ENCODE assay signal across 10 mouse cellular contexts in genomic region chr9:120703291-120703930, GRCm38 (mm10).
A peak's percentile ranks its signal among the peaks of the same experiment; 100 is the strongest.
DNase-seq lines count a peak whose midpoint lies in the region; ATAC-seq and TF ChIP-seq lines count a peak whose summit lies in the region.
"Had no signal": no experiment of that assay in that cellular context is flagged by ENCODE, and none has a peak within 500 bp of the region (broad histone marks: within the 10 kb centered on the region; RNA-seq: fewer than 3 reads in every experiment).

No protein-coding gene starts in this region.

- peak; percentile 72 to 75 for DNase-seq in cerebellum, postnatal 10 days
- no peak for DNase-seq in cerebellum, adult 11 months
- peak; percentile 22 for DNase-seq in lung, postnatal 0 days (ENCODE audit: low spot score)
- no peak for DNase-seq in lung, postnatal 25 days (ENCODE audit: low spot score)
- peak; percentile 66 for DNase-seq in hindbrain, postnatal 0 days (ENCODE audit: low spot score)
- peak; percentile 90 for DNase-seq in retina, embryonic 14.5 days (ENCODE audit: low spot score)
- DNase-seq in left cerebral cortex, postnatal 25 days (ENCODE audit: low spot score in 2 of 2): no peak
- DNase-seq: gastrocnemius, postnatal 14 days; liver, embryonic 13.5 days had no signal

- intact Hi-C loops in left cerebral cortex, postnatal 25 days (cut with DNase I): no loop called here

- no peak overlapping the region for H3K4me3 ChIP-seq in lung, postnatal 0 days (ENCODE audit: low read depth, low read length)
- H3K4me3 ChIP-seq in hindbrain, postnatal 0 days (ENCODE audit: low read length): no peak overlapping the region
- H3K4me3 ChIP-seq: liver, embryonic 13.5 days had no signal

- H3K27ac ChIP-seq in lung, postnatal 0 days (ENCODE audit: low read length): no peak overlapping the region
- no peak overlapping the region for H3K27ac ChIP-seq in hindbrain, postnatal 0 days
- H3K27ac ChIP-seq: liver, embryonic 13.5 days had no signal

- TF ChIP-seq EP300 in lung, postnatal 0 days (IDR thresholded peaks at IDR 0.05): no peak

- ATAC-seq in lung, postnatal 0 days: no peak
- 0 out of 2 replicates have a peak, but pooled peaks have one; percentile 35 for ATAC-seq in hindbrain, postnatal 0 days
- ATAC-seq in inflammation-experienced regulatory T-cells, adult 6 months: no peak

- no peaks in the 10 kb centered on the region for H3K27me3 ChIP-seq in lung, postnatal 0 days (replicated peaks; ENCODE audit: insufficient read depth, low read length)
- no peaks in the 10 kb centered on the region for H3K27me3 ChIP-seq in hindbrain, postnatal 0 days (ENCODE audit: insufficient read depth, low read length)
- H3K27me3 ChIP-seq: liver, embryonic 13.5 days had no signal

- no peaks in the 10 kb centered on the region for H3K36me3 ChIP-seq in lung, postnatal 0 days (ENCODE audit: insufficient read depth, low read length)
- H3K36me3 ChIP-seq in hindbrain, postnatal 0 days (ENCODE audit: insufficient read depth, low read length): no peaks in the 10 kb centered on the region
- H3K36me3 ChIP-seq: liver, embryonic 13.5 days had no signal

- H3K4me1 ChIP-seq in lung, postnatal 0 days (ENCODE audit: insufficient read depth, low read depth, low read length): peaks cover 2% of the 10 kb centered on the region; the same call in 1 of the 2 replicates
- peaks cover 14% of the 10 kb centered on the region for H3K4me1 ChIP-seq in hindbrain, postnatal 0 days (ENCODE audit: insufficient read depth, low read length)

- TF ChIP-seq CTCF in lung, postnatal 0 days (IDR thresholded peaks at IDR 0.05): no peak
- TF ChIP-seq CTCF in hindbrain, postnatal 0 days (IDR thresholded peaks at IDR 0.05; ENCODE audit: low read depth): no peak

- no peak overlapping the region for H3K4me2 ChIP-seq in lung, postnatal 0 days (replicated peaks; ENCODE audit: low read depth, low read length)
- no peak overlapping the region for H3K4me2 ChIP-seq in hindbrain, postnatal 0 days (ENCODE audit: low read depth, low read length)
- H3K4me2 ChIP-seq: liver, embryonic 13.5 days had no signal

- H3K9me3 ChIP-seq in lung, postnatal 0 days (ENCODE audit: low read length): no peaks in the 10 kb centered on the region
- no peaks in the 10 kb centered on the region for H3K9me3 ChIP-seq in hindbrain, postnatal 0 days (ENCODE audit: low read length)
- H3K9me3 ChIP-seq: liver, embryonic 13.5 days had no signal

- H3K9ac ChIP-seq in lung, postnatal 0 days (replicated peaks; ENCODE audit: low read depth): no peak overlapping the region
- H3K9ac ChIP-seq in hindbrain, postnatal 0 days (replicated peaks; ENCODE audit: low read length): no peak overlapping the region
- H3K9ac ChIP-seq: liver, embryonic 13.5 days had no signal

- WGBS in lung, postnatal 0 days: 34% methylated on average over 10 of the region's 10 CpGs
- 29% methylated on average over 10 of the region's 10 CpGs for WGBS in hindbrain, postnatal 0 days

Comparison
In these comparisons a context has a peak if more than half of its experiments do, and no peak if none do; other contexts are left out.
1. DNase-seq: peak in cerebellum, postnatal 10 days (2 of 2), lung, postnatal 0 days (single experiment), hindbrain, postnatal 0 days (single experiment) and retina, embryonic 14.5 days (single experiment); none in cerebellum, adult 11 months (single experiment), lung, postnatal 25 days (single experiment) and left cerebral cortex, postnatal 25 days (0 of 2).